Mouse (Mus musculus) liver, embryonic 14.5 days (tissue): Measurements from ENCODE around the gene Pcca.

Experiments
- CTCF ChIP-seq: IDR thresholded peaks from 2 replicates; pipeline ENCODE4 v1.5.1; 2016; ENCODE audit warnings: antibody characterized with exemption, low read depth, control low read depth
- EP300 ChIP-seq: IDR thresholded peaks from 2 replicates; pipeline ENCODE4 v1.6.1; 2016; ENCODE audit warnings: antibody characterized with exemption, low read depth

DNA sequence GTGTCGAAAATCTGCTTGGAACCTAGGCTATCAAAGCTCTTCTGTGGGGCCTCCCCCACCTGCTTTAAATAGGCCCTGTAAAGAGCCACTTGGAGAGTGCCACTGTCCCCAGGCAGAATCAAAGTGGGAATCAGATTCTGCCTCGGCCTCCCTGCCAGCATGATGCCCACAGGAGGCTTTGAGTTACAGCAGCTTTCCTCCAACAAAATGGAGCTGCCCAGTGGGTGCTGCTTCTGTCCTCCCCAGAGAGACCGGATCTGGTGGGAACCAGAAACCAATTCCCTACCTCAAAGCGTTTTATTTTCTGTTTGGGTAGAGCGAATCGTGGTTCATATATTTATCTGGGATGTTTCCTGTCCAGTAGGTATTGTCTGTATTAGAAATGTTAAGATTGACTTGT, 341.5 kb downstream of the Pcca start:
- TF ChIP-seq CTCF (no peak), EP300 (no peak)
